Mouse (Mus musculus): ENCODE data around the gene Mob2.

DNA sequence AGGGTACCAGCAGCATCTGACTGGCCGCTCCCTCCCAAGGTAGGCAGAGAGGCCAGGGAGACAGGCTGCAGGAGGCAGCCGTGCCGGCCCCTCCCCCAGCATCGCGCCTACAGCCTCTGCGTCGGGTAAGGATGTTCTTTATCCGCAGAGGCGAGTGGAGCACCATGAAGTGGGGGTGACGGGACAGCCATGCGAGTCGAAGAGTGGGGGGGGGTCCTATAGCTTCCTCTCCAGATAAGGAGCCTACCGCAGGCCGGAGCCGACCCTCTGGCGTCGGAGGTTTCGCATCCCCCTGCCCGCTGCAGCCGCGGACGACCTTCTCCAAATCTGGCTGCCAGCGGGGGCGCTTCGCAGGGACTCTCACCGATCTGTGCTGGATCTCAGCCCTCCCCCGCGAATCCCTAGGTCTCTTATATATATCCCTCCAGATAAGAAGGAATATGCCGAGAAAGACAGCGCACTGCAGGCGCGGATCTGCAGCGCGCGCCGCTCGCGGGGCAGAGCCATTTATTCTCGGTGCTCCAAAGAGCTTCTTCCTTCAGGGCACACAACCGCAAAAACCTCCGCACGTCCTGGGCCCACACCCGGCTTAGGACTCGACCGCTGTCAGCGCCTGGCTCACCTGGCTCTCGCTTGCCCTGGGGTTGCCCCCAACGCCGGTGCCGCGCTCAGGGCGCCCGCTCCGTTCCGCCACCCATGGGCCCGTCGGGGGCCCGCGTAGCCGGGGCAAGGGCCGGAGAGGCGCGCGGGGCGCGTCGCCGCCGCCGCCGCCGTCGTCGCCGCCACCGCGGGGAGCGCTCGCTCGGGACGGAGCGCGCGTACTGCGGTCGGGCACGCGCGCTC lies 33.7 kb upstream of the Mob2 start:
- TF ChIP-seq CTCF (IDR thresholded peaks at IDR 0.05; ENCODE audit: extremely low read depth, insufficient read length, insufficient replicate concordance, low read depth, low read length) (no peak), POLR2A (IDR thresholded peaks at IDR 0.05; ENCODE audit: low read depth, low read length) (no peak)
